Mouse (Mus musculus) gastrocnemius, adult 18-20 months (tissue): ENCODE data around the gene Hbq1b. TPM values are rescaled to one million over a fixed set of nuclear protein-coding genes. Genes with fewer than 3 reads are reported as not detected.

Experiments used
- DNase-seq: peaks from one replicate; pipeline ENCODE4 v3.0.0; 2021; ENCODE audit warnings: low spot score
- long read RNA-seq, 2 experiments: library from polyadenylated mRNA; stranded (forward); transcript quantifications; one replicate each; pipeline ENCODE4 v2.0.0; 2021
- total RNA-seq, 2 experiments: library from RNA; stranded (reverse); gene quantifications; 2 replicates each; pipeline ENCODE4 v1.2.3; 2021

The Hbq1b gene
- total RNA-seq = not detected
- long read RNA-seq, experiment 1 = 0 reads
- long read RNA-seq, experiment 2 = 0 reads

GRCm38 (mm10) chr11:32286695-32287492 is at the start of gene Hbq1b:
Hbq1b (plus strand) TSS chr11:32286965.
- DNase-seq = peak; percentile 73

- DNase-seq = no peak
Observed at GRCm38 (mm10) chr11:32237411-32237795, 49.4 kb upstream of the Hbq1b start.

DNA sequence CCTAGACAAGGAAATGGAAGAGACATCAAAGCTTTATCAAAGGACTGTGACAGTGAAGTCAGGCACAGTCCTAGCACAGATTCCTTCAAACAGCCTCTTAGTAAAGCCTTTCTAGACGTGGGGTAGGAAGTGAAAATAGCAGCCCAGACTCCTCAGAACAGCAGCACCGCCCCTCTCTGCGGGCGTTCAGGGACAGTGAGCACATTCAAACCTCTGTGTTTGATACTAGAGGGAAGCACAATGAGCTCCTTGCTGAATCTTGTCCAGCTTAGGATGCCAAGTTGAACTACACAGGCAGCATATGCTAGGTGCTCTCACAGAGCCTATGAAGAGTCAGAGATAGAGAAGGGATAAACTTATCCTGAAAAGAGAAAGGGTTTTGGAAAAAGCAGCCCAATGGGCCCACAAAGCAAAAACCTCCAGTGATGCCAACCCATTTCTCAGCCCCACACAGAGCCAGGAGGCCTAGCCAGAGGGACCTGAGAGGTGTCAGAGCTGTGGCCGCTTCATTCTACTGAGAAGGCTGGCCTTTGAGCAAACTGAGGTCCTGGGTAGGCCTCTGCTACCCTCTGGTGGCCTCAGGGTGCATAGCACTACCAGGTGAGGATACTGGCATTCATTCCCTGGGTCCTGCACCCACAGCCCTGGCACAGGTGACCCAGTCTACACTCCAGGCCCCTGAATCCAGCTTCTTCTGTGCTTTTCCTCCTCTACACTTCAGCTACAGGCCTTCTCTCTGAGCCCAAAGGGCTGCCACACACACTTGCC is 48.5 kb upstream of the Hbq1b start:
- peak; percentile 67 for DNase-seq

DNA sequence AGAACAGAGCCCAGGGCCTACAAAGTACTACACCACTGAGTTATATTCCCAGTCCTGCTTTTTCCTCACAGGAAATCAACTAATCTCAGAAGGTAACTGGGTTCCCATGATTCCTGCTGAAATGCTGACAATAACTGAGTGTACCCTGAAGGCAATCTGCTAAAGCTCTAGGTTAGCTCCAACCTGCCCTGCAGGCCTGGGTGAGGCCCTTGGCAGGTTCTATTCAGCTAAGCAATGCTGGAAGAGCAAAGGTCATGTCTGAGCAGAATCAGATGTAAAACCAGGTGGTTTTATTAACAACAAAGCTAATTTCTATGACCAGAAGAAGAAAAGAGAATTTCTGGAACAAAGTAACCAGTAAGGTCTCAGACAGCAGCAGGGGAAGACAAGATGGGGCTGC is 45.4 kb upstream of the Hbq1b start:
- DNase-seq = no peak

DNA sequence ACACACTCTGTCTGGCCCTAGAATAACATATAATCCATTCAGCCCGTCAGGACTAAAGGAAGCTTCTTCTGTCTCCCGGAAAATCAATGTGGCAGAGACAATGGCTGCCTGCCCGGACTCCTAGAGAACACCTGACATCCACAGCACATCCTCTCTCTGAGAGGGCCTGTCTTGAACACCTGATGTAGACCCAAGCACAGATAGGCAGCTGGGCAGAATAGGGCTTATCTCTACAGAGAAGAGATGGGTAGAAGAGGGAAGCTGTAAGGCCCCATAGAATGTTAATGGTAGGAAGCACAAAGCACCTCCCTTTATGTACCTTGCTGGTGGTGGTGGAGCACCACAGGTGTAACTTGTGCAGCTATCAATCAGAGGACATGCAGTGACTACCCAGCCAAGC is 44.6 kb upstream of the Hbq1b start:
- DNase-seq = no peak

- no peak for DNase-seq
Observed at GRCm38 (mm10) chr11:32243205-32243955, 43.4 kb upstream of the Hbq1b start.

GRCm38 (mm10) chr11:32244064-32244463 is 42.7 kb upstream of the Hbq1b start:
- peak; percentile 56 for DNase-seq

- DNase-seq = no peak
Observed at GRCm38 (mm10) chr11:32244617-32245016, 42.1 kb upstream of the Hbq1b start.

- no peak for DNase-seq
Observed at GRCm38 (mm10) chr11:32245614-32246013, 41.2 kb upstream of the Hbq1b start.

- DNase-seq = no peak
Observed at GRCm38 (mm10) chr11:32247068-32247467, 39.7 kb upstream of the Hbq1b start.

DNA sequence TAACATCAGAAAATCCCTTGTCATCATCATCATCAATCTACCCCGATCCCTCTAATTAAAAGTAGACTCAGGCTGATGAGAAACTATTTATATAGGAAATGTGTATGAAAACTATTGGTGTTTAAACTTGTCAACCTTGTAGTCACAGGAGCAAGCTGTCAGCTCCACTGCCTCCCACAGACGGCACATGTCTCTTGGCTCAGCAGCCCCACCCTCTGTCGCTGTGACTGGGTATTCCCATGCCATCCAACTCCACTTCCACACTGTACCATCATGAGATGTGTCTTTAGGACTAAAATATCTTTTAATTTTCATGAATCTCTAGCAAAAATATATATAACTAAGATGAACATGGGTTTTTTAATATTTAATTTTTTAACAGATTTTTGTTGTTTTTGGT is 38.4 kb upstream of the Hbq1b start:
- no peak for DNase-seq

GRCm38 (mm10) chr11:32250880-32251763 is 35.6 kb upstream of the Hbq1b start:
- no peak for DNase-seq

GRCm38 (mm10) chr11:32253121-32253520 is 33.6 kb upstream of the Hbq1b start:
- DNase-seq = no peak

DNA sequence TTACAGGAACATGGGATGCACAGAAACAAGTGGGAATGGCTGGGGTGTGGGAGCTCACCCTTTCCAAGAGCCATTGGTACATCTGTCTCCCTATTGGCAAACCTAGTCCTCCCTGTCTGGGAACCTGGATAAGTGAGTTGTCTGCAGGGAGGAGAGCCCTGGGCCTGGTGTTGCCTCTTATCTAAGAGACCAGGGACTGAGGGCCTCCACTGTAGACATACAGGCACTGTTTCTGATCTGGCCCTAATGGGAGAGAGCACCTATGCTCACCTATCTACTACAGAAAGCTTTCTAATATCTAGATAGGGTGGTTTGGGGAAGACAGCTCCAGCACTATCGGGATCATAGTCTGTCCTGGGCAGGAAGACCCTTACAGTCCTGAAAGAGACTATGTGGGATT is 30.6 kb upstream of the Hbq1b start:
- no peak for DNase-seq

DNA sequence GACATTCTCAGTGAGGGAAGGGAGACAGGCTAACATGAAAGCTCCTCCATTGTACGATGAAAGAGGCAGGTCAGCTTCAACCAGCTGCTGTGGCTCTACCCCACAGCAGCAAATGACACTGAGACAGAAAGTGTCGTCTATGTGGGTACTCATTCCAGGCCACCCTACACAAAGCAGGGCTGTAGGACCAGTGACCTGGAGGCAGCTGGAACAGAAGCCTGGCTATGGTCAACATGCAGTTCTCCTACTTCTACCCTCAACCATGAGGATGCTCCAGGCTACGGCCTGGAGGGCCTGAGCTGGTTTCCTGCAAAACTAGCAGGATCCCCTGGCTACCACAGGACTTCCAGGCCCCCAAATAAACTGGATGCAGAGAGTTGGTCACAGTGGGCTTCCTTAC is 30.2 kb upstream of the Hbq1b start:
- DNase-seq = no peak

DNA sequence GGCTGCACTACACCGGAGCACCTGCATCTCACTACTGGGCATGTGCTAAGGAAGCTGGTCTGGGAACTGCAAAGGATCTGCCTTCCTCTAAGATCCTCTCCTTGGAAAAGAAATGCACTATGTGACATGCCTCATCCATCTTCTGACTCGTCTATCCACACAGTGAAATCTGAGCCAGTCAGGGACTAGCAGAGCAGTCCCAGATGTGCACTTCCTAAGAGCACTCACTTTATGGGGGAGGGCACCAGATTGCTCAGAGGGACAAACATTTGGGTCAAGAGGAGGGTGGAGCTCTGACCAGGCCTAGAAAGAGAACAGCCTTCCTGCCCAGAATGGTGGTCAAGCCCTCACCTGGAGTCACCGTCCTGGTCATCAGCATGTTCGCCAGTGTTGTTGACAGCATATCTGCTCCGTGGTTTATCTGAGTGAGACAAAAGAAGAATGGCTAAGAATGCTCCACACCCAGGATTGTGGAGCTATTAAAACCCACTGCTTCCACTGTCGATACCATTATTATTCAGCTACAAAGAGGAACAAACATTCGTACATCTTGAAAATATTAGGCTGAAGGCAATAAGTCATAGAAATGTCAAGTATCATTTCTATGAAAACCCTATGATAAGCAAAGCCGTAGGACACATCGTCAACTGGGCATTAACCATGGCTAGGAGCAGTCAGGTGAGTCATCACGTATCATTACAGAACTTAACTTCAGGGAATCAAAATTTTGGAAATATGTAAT is 23.9 kb upstream of the Hbq1b start:
- DNase-seq = no peak

GRCm38 (mm10) chr11:32265117-32265738 is 21.5 kb upstream of the Hbq1b start:
- DNase-seq = no peak

DNA sequence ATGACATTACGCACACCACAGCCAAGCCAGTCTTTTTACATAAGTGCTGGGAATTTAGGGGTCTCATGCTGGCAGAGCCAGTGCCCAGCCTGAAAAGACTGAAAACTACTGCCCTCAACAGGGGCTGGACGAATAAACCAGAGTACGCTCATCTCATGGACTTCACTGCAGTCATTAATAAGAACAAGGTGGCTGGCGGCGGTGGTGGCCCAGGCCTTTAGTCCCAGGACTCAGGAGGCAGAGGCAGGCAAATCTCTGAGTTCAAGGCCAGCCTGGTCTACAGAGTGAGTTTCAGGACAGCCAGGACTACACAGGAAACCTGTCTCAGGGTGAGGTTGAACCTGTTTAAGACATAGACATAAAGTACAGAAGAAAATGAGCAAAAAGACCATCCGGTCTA is 20.6 kb upstream of the Hbq1b start:
- no peak for DNase-seq

GRCm38 (mm10) chr11:32266776-32267175 is 20.0 kb upstream of the Hbq1b start:
- DNase-seq = no peak
